Mouse (Mus musculus) heart, postnatal 0 days (tissue): ENCODE measurements around the gene Med13l. TPM values are rescaled to one million over a fixed set of nuclear protein-coding genes. Genes with fewer than 3 reads are reported as not detected.

Source experiments
- ATAC-seq: fragments of 200-750 bp; cut with Nextera tagmentation; 2 replicates; pipeline ENCODE4 v1.8.0; 2017; ENCODE audit warnings: low read depth, moderate number of reproducible peaks, moderate library complexity; ENCODE audit not compliant: insufficient read depth
- DNase-seq: peaks from one replicate; pipeline ENCODE4 v3.0.0-alpha.2; 2016; ENCODE audit warnings: low spot score
- H3K27ac ChIP-seq: fragments of 300-500 bp; sonication (generic); 2 replicates; pipeline ENCODE4 v1.5.1; 2014; ENCODE audit warnings: low read depth, mild to moderate bottlenecking
- H3K27me3 ChIP-seq: fragments of 300-500 bp; sonication (generic); 2 replicates; pipeline ENCODE4 v1.6.1; 2014; ENCODE audit warnings: low read length, mixed read lengths; ENCODE audit not compliant: control insufficient read depth, insufficient read depth
- H3K36me3 ChIP-seq: fragments of 300-500 bp; sonication (generic); replicated peaks from 2 replicates; pipeline ENCODE4 v1.6.1; 2014; ENCODE audit warnings: low read length, mixed read lengths; ENCODE audit not compliant: control insufficient read depth, insufficient read depth
- H3K4me1 ChIP-seq: fragments of 300-500 bp; sonication (generic); 2 replicates; pipeline ENCODE4 v1.6.1; 2014; ENCODE audit warnings: antibody characterized with exemption; ENCODE audit not compliant: control insufficient read depth, insufficient read depth
- H3K4me2 ChIP-seq: fragments of 300-500 bp; sonication (generic); 2 replicates; pipeline ENCODE4 v1.6.1; 2014; ENCODE audit warnings: low read depth, mild to moderate bottlenecking, low read length, moderate library complexity
- H3K4me3 ChIP-seq: fragments of 300-500 bp; sonication (generic); 2 replicates; pipeline ENCODE4 v1.5.1; 2014; ENCODE audit warnings: low read depth, low read length
- H3K9ac ChIP-seq: fragments of 300-500 bp; sonication (generic); replicated peaks from 2 replicates; pipeline ENCODE4 v1.6.1; 2014; ENCODE audit warnings: low read depth, low read length, mixed read lengths
- H3K9me3 ChIP-seq: fragments of 300-500 bp; sonication (generic); replicated peaks from 2 replicates; pipeline ENCODE4 v1.6.1; 2016; ENCODE audit warnings: low read length; ENCODE audit not compliant: control insufficient read depth
- CTCF ChIP-seq: IDR thresholded peaks from 2 replicates; pipeline ENCODE4 v1.5.1; 2016; ENCODE audit warnings: antibody characterized with exemption, control low read depth, low read depth
- EP300 ChIP-seq: IDR thresholded peaks from 2 replicates; pipeline ENCODE4 v1.6.1; 2016; ENCODE audit warnings: antibody characterized with exemption, low read depth
- WGBS: fragments of 180-500 bp; shearing (Covaris S2); extraction: QIAGEN DNeasy Blood & Tissue Kit; methylation state at CpG from one replicate; pipeline ENCODE4 v1.1.7; 2014; 5-methylcytosine and 5-hydroxymethylcytosine counted together
- polyA plus RNA-seq: library from polyadenylated mRNA; unstranded; fragments of >200 nt; fragmentation: Nextera tagmentation; extraction: Ambion mirVana; gene quantifications from 2 replicates; pipeline ENCODE4 v1.2.1, GENCODE M21; 2015
- total RNA-seq: library from RNA; depleted of rRNA; stranded (reverse); fragments of >200 nt; gene quantifications from 2 replicates; pipeline ENCODE4 v1.2.3, GENCODE M21; 2014; ENCODE audit warnings: low replicate concordance

Gene Med13l
- total and polyA plus RNA-seq, 2 experiments from 2014 or later, result 5.2 to 11.4 TPM

GRCm38 (mm10) chr5:118789226-118789625 is 228.7 kb downstream of the Med13l start:
- WGBS, result 78% methylated on average over 11 of the region's 11 CpGs
- Histone ChIP-seq H3K9ac (no peak overlapping the region), H3K36me3 (no peaks in the 10 kb centered on the region), H3K4me3 (no peak overlapping the region), H3K27ac (no peak overlapping the region), H3K4me2 (no peak overlapping the region), H3K4me1 (no peaks in the 10 kb centered on the region), H3K27me3 (no peaks in the 10 kb centered on the region), H3K9me3 (0 out of 2 replicates have a peak, but pooled peaks cover 4% of the 10 kb centered on the region)
- ATAC-seq, result no peak
- no peak for DNase-seq
- TF ChIP-seq CTCF (no peak), EP300 (no peak)

- 72% methylated on average over 9 of the region's 9 CpGs for WGBS
- Histone ChIP-seq H3K9me3 (0 out of 2 replicates have a peak, but pooled peaks cover 4% of the 10 kb centered on the region), H3K9ac (no peak overlapping the region), H3K4me3 (no peak overlapping the region), H3K27ac (no peak overlapping the region), H3K36me3 (no peaks in the 10 kb centered on the region), H3K4me2 (no peak overlapping the region), H3K4me1 (no peaks in the 10 kb centered on the region), H3K27me3 (peaks cover under 1% of the 10 kb centered on the region; the same call in 1 of the 2 replicates)
- DNase-seq, result no peak
- no peak for ATAC-seq
- no peak for TF ChIP-seq EP300
- TF ChIP-seq CTCF, result no peak
Observed at GRCm38 (mm10) chr5:118789776-118790175, 229.3 kb downstream of the Med13l start.

GRCm38 (mm10) chr5:118797811-118798210 is 237.3 kb downstream of the Med13l start:
- no peak for ATAC-seq
- H3K36me3 ChIP-seq, result no peaks in the 10 kb centered on the region
- H3K27ac ChIP-seq, result no peak overlapping the region
- WGBS, result 87% methylated on average over 11 of the region's 11 CpGs
- no peak overlapping the region for H3K4me2 ChIP-seq
- H3K9ac ChIP-seq, result no peak overlapping the region
- H3K4me3 ChIP-seq, result no peak overlapping the region
- no peaks in the 10 kb centered on the region for H3K4me1 ChIP-seq
- TF ChIP-seq CTCF, result no peak
- no peak for TF ChIP-seq EP300
- H3K27me3 ChIP-seq, result peaks cover 6% of the 10 kb centered on the region; the same call in 1 of the 2 replicates
- no peak for DNase-seq
- H3K9me3 ChIP-seq, result 0 out of 2 replicates have a peak, but pooled peaks cover 2% of the 10 kb centered on the region

GRCm38 (mm10) chr5:118801592-118801991 is 241.1 kb downstream of the Med13l start:
- Histone ChIP-seq H3K4me3 (no peak overlapping the region), H3K9ac (no peak overlapping the region), H3K27ac (no peak overlapping the region), H3K9me3 (no peaks in the 10 kb centered on the region), H3K4me2 (no peak overlapping the region), H3K4me1 (no peaks in the 10 kb centered on the region), H3K27me3 (no peaks in the 10 kb centered on the region), H3K36me3 (no peaks in the 10 kb centered on the region)
- DNase-seq (no peak), ATAC-seq (no peak)
- TF ChIP-seq CTCF (no peak), EP300 (no peak)
- WGBS, result 40% methylated on average over 5 of the region's 5 CpGs

GRCm38 (mm10) chr5:118802036-118802435 is 241.6 kb downstream of the Med13l start:
- H3K4me1 ChIP-seq, result no peaks in the 10 kb centered on the region
- no peak overlapping the region for H3K9ac ChIP-seq
- TF ChIP-seq EP300 (no peak), CTCF (no peak)
- DNase-seq (no peak), ATAC-seq (no peak)
- no peak overlapping the region for H3K27ac ChIP-seq
- no peaks in the 10 kb centered on the region for H3K9me3 ChIP-seq
- H3K4me2 ChIP-seq, result no peak overlapping the region
- no peaks in the 10 kb centered on the region for H3K27me3 ChIP-seq
- no peaks in the 10 kb centered on the region for H3K36me3 ChIP-seq
- WGBS, result 88% methylated on average over 7 of the region's 7 CpGs
- H3K4me3 ChIP-seq, result no peak overlapping the region

- 73% methylated on average over 12 of the region's 12 CpGs for WGBS
- no peak overlapping the region for H3K9ac ChIP-seq
- DNase-seq, result no peak
- TF ChIP-seq CTCF, result no peak
- no peak for TF ChIP-seq EP300
- H3K9me3 ChIP-seq, result no peaks in the 10 kb centered on the region
- no peak for ATAC-seq
- H3K36me3 ChIP-seq, result no peaks in the 10 kb centered on the region
- H3K4me2 ChIP-seq, result no peak overlapping the region
- no peak overlapping the region for H3K27ac ChIP-seq
- H3K4me1 ChIP-seq, result no peaks in the 10 kb centered on the region
- no peaks in the 10 kb centered on the region for H3K27me3 ChIP-seq
- H3K4me3 ChIP-seq, result no peak overlapping the region
Observed at GRCm38 (mm10) chr5:118808946-118809345, 248.5 kb downstream of the Med13l start.
